Mouse (Mus musculus) urinary bladder, adult 18-20 months (tissue): ENCODE measurements around the gene Ankzf1.
"Not testable (repeated sequence)": the region's sequence is repeated elsewhere in the genome, so short reads cannot be mapped to it uniquely, and the experiment has no call there.

Experiments
- DNase-seq, 2 experiments: peaks; one replicate each; pipeline ENCODE4 v3.0.0; 2022; ENCODE audit warnings: low spot score in 2 of 2, mixed read lengths in 2 of 2

Gene Ankzf1

GRCm38 (mm10) chr1:75223532-75223931, 31.6 kb downstream of the Ankzf1 start:
- DNase-seq, result no peak

DNA sequence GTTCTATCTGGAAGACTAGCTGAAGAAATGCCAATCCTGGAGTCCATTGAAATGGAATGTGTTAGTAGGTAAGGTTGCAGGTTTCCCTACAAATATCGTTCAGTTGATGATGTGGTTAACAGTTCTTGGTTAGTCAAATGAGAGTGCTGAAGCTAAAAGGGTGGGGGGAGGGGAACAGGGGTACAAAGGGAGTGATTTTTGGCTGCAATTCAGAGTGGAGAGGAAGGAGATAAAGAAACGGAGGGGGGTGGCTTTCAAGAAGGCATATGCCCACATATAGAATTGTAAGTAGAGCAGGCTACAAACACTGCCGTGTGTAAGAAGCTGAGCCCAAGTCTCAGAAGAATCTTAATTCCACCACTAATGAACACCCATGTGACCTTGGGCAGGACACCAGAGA, 33.5 kb downstream of the Ankzf1 start:
- no peak for DNase-seq

DNA sequence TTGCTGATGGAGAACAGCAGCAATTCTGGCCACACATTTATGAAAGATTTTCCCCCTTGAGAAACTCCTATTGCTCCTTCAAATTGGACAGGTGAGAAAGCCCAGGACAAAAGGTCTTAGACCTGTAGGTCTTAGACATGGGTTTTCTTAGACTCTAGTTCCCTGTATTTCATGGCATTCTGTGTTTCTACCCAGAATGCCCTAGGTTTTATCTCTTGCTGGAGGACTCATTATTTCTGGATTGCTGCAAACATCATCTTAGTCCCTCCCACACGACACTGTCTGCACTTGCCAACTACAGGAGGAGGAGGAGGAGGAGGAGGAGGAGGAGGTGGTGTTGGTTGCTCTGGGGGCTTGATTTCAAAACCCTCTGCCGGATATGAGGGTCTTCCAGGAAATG, 34.2 kb downstream of the Ankzf1 start:
- no peak for DNase-seq

DNA sequence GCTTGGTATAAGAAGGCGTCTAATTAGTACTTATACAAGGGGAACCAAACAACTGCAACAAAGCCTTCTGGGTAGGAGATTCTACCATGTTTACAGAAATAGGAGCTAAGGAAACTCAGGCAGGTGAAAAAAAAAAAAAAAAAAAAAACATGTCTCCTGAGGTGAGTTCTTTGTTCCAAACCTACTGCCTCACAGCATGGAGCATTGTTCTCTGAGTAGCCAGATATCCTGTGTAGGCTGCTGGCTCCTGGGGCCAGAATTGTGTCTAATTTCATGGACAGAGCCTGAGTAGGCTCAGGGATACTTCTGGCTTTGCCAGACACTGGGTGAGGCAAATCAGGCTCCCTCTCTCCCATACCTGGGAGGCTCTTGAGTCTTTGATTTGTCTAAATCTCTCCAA, 35.7 kb downstream of the Ankzf1 start:
- no peak for DNase-seq

GRCm38 (mm10) chr1:75229158-75229557, 37.2 kb downstream of the Ankzf1 start:
- DNase-seq, result no peak

GRCm38 (mm10) chr1:75230335-75230994, 38.5 kb downstream of the Ankzf1 start:
- no peak for DNase-seq

DNA sequence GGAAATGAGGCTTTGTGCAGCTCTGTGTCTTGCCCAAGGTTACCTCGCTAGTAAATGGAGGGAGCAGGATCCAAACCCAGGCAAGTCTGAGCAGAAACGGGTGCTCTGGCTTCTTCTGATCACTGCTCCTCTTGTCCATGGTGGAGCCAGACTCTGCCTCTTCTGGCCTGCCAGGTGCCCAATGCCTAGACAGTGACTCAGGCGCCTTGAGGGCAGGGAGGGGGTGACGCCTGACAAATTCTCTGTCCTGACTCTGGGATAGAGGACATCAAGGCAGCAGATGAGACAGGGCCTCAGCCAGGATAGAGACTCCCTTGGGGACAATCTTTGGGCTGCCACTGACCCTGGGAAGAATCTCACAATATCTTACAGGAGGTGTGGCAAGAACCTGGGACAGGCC, 39.3 kb downstream of the Ankzf1 start:
- DNase-seq, result no peak

DNA sequence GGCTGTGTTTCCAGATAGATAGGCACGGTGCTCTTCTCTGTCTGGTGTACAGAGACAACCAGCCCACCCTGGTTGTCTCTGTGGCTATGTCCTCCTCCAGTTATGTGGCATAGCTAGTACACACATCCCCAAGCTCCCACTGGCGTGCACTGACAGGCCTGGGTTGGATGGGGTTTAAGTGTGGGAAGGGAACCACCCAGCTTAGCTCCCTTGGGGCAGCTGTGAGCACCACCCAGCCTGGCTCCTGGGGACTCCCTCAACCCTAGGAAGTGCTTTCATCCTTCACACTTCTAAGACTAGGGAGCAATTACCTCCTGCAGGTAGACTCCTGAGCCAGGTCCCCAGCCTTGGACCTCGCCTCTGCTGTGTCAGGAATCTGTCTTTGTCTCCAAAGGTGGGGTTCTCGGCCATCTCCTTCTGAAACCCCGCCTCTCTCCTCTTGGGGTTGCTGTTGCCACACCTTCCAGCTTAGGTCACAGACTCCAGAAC, 39.8 kb downstream of the Ankzf1 start, which contains the start of gene A630095N17Rik:
Gene A630095N17Rik (minus strand): TSS at position 439 of the 489 bp plus-strand sequence.
- DNase-seq, result no peak

- DNase-seq, result not testable (repeated sequence)
Observed at GRCm38 (mm10) chr1:75232489-75232888, 40.5 kb downstream of the Ankzf1 start.

- no peak for DNase-seq
Observed at GRCm38 (mm10) chr1:75234606-75235005, 42.7 kb downstream of the Ankzf1 start.

- peak; percentile 83 to 87 for DNase-seq
Observed at GRCm38 (mm10) chr1:75236117-75237050, 44.4 kb downstream of the Ankzf1 start, which contains the start of gene Dnajb2. Gene Dnajb2, plus strand, starts transcription at chr1:75236406.

GRCm38 (mm10) chr1:75239591-75239990, 47.6 kb downstream of the Ankzf1 start:
- DNase-seq, result no peak

GRCm38 (mm10) chr1:75243411-75243810, 51.5 kb downstream of the Ankzf1 start:
- no peak for DNase-seq

GRCm38 (mm10) chr1:75244175-75244826, 52.4 kb downstream of the Ankzf1 start:
- DNase-seq, result no peak

GRCm38 (mm10) chr1:75244836-75245235, 52.9 kb downstream of the Ankzf1 start:
- DNase-seq, result no peak

GRCm38 (mm10) chr1:75247071-75247930, 55.4 kb downstream of the Ankzf1 start:
- no peak for DNase-seq

DNA sequence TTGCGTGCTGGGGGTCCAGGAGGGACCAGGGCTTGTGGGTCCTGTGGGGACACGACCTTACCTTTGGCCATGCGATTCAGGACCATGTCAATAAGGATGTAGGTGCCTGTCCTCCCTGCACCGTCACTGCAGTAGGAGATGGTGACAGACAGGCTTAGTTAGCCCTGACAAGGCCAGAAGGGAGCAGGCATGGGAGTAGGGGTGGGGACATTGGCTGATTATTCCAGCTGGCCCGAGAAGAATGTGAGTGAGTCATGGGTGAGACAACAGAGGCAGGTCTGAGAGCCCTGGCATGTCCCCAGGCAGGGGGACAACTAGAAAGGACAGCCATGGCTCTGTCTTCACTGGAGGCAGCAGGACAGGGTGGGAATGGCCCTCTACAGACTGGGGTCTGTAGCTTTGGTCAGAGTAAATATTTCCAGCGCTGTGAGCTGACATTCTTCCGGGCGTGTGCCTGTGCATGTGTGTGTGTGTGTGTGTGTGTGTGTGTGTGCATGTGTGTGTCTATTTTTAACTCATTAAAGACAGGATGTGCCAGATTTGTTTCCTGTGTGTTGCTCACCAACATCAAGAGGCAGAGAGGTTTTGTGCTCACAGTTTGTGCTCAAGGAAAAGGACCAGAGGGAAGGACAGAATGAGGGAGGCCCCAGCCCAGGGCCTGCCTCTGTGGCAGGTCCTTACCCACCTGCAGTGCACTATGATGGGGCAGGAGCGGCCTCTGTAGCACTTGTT, 56.3 kb downstream of the Ankzf1 start:
- peak in 1 of 2 experiments; percentile 65 for DNase-seq
